Mouse (Mus musculus) left cerebral cortex, postnatal 25 days (tissue): Measurements from ENCODE around the gene Ubr4. TPM values are rescaled to one million over a fixed set of nuclear protein-coding genes. Genes with fewer than 3 reads are reported as not detected.
A peak's percentile ranks its signal among the peaks of the same experiment; 100 is the strongest.

ENCODE experiments used
- DNase-seq, 2 experiments: peaks; one replicate each; pipeline ENCODE4 v3.0.0; 2022; ENCODE audit warnings: low spot score in 2 of 2, mixed read lengths in 1 of 2
- intact Hi-C: fragments of 180-260 bp; cut with DNase I; formaldehyde crosslinking; loops from one replicate; pipeline ENCODE4 v1.15.1; 2025
- total RNA-seq, 2 experiments: library from RNA; stranded (reverse); gene quantifications; 2 replicates each; pipeline ENCODE4 v1.2.3; 2021

Gene Ubr4
- total RNA-seq, 2 experiments from 2014 or later: 172 to 174 TPM

DNA sequence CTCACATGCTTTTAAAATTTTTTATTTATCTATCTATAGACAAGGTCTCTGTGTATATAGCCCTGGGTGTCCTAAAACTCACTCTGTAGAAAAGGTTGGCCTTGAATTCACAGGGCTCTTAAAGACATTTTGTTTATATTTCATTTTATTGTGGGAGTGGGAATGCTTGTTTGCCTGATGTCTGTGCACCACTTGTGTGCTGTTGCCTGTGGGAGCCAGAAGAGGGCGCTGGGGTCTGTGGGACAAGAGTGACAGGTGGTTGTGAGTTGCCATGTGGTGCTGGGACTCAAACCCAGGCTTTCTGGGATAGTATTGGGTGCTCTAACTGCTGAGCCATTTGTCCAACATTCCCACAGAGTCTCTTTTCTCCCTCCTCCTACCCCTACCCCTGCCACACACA, 65.5 kb downstream of the Ubr4 start:
- DNase-seq: no peak
- intact Hi-C loops: no loop called here

DNA sequence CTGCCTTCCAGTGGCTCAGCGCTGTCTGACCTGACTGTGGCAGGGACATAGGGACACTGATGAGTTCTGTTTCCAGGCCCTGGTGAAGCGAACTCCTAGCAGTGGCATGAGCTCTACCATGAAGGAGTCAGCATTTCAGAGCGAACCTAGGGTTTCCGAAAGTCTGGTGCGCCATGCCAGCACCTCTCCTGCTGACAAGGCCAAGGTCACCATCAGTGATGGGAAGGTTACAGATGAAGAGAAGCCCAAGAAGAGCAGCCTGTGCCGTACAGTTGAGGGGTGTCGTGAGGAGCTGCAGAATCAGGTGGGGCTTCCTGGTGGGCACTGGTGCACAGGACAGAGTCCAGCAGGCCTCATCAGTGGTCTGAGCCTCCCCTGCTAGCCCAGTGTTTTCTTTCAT, 69.2 kb downstream of the Ubr4 start:
- no peak for DNase-seq
- intact Hi-C loops: loop anchor here (5.0 kb wide), 1 partner anchor 36 kb away; no protein-coding TSS in a partner anchor

DNA sequence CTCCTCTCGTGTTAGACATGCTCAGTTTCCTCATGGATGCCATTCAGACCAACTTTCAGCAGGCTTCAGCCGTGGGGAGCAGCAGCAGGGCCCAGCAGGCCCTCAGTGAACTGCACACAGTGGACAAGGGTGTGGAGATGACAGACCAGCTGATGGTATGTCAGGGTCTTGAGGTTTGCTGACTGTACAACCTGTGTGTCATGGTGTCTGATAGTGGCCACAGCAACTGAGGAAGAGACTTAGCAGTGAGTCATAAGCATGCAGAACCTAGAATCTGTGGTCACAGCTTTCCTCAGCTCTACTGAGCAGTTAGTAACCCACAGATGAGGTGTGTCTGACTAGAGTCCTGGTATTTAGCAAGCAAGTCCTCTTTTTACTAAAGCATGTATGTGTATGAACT, 70.0 kb downstream of the Ubr4 start:
- intact Hi-C loops: loop anchor here (5.0 kb wide), 1 partner anchor 35 kb away; no protein-coding TSS in a partner anchor
- DNase-seq: no peak

DNA sequence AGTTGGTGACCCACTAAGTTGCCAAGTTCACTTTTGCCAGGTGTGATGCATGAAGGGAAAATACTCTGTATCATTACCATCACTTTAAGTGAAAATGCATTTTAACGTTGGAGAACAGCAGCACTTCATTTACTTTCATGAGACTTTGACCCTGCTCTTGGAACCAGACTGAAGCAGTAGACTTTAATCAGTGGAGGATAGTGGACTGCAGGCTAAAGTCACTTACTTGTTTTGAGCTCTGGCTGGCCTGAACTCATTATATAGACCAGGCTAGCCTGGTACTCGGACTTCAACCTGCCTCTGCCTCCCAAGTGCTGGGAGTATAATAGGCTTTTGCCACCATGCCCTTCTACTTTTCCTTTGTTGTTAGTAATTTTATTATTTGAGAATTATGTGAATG, 70.9 kb downstream of the Ubr4 start:
- no peak for DNase-seq
- intact Hi-C loops: loop anchor here (5.0 kb wide), 1 partner anchor 34 kb away; no protein-coding TSS in a partner anchor

DNA sequence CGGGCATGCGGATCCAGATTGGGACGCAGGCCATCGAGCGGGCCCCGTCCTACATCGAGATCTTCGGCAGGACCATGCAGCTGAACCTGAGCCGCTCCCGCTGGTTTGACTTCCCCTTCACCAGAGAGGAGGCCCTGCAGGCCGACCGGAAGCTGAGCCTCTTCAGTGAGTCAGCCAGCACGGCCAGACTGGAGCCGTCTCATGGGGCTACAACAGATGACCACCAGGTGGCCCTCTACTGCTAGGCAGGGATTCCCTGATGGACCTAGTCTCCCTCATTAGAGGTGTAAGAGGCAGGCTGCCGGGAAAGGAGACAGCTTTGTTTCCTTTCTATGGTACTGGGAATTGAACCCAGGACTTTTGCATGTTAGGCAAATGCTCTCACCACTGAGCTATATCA, 77.8 kb downstream of the Ubr4 start:
- intact Hi-C loops: no loop called here
- DNase-seq: peak; percentile 66 to 78

DNA sequence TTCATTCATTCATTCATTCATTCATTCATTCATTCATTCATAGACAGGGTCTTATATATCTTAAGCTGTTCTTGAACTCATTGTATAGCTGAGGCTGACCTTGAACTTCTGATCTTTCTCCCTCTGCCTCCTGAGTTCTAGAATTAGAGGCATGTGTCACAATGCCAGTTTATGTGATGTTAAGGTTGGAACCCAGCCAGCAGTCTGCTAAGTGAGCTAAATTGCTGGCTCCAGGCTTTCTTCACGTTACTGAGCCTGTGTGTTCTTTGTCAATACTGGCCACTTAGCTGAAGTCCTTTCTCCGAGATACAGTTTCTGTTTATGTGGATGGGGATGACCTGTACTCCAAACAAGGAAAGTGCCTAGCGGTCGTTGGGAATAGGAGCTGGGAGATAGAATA, 78.5 kb downstream of the Ubr4 start:
- DNase-seq: no peak
- intact Hi-C loops: no loop called here

DNA sequence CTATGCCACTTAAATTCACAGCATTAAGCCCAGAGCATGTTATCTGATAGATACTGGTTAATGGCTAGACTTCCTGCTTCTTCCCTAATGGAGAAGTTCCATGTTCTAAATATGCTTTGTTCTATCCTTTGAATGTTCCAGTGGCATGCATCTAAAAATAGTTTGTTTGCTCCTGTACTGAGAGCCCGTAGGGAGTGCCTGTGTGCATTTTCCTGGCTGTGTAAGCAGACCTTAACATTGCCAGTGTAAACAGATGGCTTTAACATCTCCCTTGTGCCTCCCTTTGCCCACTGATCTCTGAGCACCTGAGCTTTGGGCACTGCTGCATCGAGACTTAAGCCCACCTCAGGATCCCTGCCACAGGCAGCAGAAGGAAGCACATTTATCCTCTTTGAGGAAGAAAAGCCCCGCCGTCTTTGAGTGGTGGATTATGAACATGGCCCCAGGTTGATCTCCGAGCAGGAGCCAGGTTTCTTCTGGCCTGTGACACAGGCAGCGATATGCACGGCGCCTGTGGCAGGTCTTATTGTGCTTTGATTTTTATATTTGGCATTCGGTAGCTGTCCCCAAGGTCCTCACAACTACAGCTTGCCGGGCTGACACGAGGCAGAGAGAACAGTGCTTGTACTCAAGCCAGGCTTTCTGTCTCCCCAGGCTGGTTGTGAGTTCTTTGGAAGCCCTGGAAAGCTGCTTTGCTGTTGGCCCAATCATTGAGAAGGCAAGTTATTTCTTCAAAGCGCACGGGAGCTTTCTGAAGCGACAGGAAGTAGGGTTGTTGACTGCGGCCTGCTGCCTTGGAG, 80.8 kb downstream of the Ubr4 start:
- intact Hi-C loops: no loop called here
- peak; percentile 33 to 39 for DNase-seq

DNA sequence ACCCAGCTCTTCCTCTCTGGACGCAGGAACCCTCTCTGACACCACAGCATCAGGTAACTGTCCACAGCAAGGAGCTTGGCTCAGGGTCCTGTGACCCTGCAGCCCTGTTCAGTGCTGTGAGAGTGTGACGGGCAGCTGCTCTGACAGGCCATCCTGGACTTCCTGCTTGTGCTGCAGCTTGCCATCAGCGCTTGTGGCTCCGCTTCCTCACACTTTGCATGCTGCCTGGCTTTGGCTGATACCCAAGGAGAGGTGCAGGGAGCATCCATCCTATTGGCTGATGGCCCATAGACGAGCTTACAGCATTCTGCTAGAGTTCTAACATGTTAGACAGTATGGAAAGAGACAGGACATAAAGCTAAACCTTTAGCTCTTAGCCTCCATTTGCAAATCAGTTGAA, 88.8 kb downstream of the Ubr4 start:
- no peak for DNase-seq
- intact Hi-C loops: no loop called here

DNA sequence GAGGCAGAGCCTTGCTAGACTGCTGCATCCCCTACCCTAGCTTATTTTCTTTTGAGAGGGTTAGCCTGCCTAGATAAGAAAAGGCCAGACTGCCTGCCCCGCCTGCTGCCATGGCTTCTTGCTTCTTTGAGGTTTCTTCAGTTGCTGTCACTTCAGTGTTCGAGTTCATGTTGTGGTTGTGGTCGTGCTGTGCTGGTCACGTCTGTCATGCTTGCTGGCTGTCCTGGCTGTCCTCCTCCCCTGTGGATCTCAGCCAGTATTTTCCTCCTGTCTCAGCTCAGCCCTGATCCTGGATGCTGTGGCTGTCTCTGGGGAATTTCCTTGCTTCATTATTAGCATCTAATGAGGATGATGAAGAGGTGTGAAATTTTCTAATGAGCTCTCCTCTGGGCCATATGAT, 89.4 kb downstream of the Ubr4 start:
- intact Hi-C loops: no loop called here

DNA sequence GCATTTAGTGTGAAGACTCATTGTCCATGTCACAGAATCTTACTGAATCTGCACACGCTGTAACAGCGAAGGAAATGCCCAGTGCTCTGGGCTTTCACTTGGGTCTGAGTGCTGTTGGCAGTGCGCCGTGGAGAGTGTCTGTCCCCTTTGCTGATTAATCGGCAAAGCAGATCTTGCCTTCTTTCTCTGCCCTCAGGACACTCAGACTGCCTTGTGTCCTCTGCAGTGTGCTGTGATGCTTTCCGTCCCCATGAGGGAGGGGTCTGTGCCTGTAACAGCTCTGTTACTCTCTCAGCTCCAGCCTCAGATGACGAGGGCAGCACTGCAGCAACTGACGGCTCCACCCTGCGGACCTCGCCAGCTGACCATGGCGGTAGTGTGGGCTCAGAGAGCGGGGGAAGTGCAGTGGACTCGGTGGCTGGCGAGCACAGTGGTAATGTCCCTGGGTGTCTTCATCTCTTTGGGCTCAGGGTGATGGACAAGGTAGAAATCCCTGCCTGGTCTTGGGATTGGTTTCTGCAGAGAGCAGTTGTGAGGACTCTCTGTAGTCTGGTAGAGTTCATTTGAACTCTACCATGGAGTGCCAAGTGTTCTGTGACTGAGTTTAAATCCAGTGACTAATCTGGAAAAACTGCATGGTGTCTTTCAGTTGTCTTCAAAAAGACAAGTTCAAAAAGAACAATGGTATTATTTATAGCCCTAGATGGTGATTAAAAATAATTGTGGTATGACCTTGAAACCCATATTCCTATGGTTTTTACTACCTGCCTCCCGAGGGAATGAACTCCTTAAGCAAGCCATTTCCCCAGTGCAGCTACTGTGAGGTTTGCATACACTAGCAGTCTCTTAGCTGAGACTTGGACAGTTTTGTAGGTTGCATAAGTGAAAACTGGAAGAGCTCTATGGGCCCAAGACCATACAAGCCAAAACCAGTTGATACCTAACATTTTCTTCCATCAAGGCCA, 90.3 kb downstream of the Ubr4 start:
- no peak for DNase-seq
- intact Hi-C loops: no loop called here

More for the DNA sequence above, 89.4 kb downstream of the Ubr4 start:
- no peak for DNase-seq

DNA sequence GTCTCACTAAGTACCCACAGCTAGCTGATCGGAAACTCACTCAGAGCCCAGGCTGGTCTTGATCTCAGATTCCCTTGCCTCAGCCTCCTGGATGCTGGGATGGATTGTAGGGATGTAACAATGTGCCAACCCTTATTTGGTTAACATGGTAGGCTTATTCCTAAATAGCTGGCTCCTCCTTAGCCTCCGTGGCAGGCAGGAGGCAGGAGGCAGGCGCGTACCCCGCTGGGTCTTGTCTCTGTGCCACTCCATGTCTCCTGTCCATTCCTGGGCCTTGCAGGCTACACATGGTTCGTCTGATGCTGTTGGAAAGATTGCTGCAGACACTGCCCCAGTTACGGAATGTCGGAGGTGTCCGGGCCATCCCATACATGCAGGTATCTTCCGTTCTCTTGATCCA, 91.9 kb downstream of the Ubr4 start:
- no peak for DNase-seq
- intact Hi-C loops: no loop called here

DNA sequence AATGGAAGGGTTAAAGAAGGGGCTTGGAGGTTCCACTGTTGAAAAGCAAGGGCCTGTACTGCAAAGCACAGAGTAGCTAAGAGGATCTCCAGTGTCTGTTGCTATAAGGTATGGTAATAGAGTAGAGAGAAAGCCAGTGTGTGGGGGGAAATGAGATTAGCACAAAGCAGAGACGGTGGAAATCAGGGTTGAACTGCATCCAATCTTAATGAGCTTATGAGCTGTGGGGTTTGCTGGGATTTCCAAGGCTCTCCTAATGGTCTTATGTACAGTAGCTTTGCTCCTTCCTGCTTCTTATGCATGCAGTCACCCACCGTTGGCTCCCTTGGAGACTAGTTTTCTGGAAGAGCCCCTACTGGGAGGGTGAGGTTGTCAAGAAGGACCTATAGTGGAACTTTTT, 93.8 kb downstream of the Ubr4 start:
- peak in 1 of 2 experiments; percentile 13 for DNase-seq
- intact Hi-C loops: no loop called here

DNA sequence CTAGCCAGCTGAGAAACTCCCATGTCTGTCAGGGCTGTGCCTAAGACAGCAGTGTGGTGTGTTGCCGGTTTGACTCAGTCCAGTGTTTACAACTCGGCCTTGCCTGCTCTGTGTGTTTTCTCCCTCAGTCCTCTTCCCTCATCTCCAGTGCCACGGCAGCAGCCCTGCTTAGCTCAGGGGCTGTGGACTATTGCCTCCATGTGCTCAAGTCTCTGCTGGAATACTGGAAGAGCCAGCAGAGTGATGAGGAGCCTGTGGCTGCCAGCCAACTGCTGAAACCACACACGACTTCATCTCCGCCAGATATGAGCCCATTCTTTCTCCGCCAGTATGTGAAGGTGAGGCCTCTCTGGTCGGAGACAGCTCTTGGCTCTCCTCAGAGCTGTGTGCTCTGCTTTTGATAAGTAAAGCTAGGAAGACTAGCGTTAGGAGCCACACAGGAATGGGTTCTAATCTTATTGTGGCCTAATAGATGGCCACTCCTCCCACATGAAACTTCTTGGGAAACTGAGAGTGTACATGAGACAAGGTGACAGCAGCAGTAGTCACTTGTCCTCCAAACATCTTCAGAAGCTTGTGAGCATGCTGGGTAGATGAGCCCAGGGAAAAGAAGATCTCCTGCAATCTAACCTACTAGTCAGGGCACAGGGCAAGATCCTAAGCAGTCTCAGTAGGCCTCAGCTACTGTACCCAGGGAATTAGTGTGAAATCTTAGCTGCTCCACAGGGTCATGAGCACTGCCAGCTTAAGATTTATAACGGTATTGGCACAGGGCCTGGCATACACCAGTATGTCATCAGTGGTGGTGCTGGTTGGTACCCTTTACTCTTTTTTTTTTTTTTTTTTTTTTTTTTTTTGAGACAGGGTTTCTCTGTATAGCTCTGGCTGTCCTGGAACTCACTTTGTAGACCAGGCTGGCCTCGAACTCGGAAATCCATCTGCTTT, 94.6 kb downstream of the Ubr4 start:
- intact Hi-C loops: no loop called here
- no peak for DNase-seq

DNA sequence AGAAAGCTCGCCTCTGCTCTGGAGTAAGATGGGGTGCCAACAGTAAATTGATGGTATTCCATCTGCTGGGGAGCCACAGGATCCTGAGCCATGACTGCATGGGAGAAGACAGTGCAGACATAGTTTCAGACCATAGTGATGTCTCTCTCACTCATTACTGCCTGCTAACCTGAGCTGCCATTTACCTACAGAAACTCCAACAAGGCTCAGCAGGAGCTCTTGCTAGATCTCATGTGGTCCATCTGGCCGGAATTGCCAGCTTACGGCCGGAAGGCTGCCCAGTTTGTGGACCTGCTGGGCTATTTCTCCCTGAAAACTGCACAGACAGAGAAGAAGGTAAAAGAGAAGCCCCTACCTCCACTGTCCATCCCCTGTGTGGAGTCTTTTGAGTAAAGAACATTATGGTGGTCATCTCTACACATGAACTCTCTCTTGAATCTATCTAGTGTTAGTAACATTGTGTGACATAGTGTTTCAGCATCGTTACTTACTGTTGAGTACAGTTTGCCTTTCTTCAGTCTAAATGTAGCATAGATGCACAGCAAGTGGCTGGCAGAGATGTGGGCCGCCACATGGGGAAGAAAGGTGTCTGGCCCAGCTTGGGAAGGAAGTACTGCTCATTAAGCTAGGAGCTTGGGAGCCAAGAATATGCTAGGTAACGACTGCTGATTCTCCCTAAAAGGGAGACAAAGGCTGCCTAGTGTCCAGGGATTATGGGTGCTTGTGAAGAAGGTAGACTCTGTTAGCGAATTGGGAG, 100.7 kb downstream of the Ubr4 start:
- no peak for DNase-seq
- intact Hi-C loops: no loop called here

DNA sequence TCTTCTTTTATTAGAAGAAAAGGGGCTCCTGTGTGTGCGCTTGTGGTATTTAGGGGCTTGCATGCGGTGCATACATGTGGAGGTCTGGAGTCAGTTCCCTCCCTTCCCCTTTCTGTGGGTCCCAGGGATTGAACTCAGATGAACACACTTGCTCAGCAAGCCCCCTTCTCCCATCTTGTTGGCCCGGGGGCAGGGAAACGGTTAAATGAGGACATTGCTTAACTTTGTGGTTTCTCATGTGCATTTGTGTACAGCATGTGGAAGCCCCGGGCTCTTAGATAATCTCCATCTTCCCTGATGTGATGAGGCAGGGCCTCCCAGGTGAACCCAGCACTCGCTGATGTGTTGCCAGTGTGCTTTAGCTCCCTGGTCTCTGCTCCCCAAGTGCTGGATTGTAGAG, 101.9 kb downstream of the Ubr4 start:
- intact Hi-C loops: no loop called here

DNA sequence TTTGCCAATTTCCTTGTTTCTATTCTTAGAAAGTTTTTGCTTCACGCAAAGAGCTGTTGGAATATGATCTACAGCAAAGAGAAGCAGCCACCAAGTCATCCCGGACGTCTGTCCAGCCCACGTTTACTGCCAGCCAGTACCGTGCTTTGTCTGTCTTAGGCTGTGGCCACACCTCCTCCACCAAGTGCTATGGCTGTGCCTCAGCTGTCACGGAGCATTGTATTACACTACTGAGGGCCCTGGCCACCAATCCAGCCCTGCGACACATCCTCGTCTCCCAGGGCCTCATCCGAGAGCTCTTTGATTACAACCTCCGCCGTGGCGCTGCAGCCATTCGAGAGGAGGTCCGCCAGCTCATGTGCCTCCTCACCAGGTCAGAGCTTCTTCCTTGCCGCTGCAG, 107.6 kb downstream of the Ubr4 start:
- intact Hi-C loops: loop anchor here (5.0 kb wide), 1 partner anchor 38 kb away; no protein-coding TSS in a partner anchor
- DNase-seq: no peak

More for the DNA sequence above, 101.9 kb downstream of the Ubr4 start:
- no peak for DNase-seq

DNA sequence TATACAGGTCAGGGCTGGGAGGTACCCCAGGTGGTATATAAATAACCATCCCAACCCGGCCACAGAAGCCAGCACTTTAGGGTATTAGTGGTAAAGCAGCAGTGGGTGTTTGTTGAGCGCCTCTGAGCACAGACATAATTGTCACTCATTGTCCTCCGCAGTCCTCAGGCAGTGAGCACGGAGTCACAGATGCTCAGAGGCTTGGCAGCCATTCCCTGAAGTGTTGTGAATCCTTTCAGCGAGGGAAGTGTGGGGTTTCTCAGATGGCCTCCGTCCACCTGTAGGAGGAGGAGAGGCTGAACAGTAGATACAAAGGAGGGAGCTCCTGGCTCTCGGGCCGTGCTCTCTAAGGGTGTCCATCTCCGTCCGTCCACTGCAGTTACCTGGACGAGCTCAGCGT, 111.8 kb downstream of the Ubr4 start:
- intact Hi-C loops: no loop called here
- peak in 1 of 2 experiments; percentile 50 for DNase-seq

DNA sequence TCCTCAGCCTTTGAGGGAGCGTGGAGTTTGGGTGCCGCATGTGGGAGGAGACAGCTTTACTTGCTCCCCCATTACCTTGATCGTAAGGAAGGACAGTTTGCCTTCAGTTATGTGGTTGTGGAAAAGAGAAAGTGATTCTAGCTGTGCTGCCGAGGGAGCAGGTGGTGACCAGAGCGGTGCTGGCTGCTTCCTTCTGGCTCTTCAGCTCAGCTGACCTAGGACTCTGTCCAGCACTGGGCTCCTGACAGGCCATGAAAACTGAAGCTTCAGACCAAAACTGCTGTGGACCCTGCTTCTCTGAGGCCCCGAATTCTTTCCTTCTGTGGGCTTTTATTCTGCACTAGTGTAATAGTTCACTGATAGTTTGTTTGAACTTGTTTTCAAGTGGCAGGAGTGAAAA, 114.1 kb downstream of the Ubr4 start:
- DNase-seq: no peak
- intact Hi-C loops: no loop called here

DNA sequence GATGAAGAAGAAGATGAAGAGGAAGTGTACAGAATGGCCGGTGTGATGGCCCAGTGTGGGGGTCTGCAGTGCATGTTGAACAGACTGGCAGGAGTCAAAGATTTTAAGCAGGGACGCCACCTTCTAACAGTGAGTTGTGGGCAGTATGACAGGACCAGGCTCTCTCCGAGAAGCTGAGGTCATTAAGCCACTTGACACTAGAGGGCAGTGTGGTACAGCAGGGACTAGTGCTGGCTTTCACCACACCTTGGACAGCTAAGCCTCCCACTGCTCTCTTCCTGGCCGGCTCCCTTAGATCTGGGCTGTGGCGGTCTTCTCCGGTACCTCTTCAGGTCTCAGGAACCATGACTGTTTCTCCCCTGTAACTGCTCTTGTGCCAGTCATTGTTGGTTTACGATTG, 117.8 kb downstream of the Ubr4 start:
- intact Hi-C loops: loop anchor here (2.0 kb wide), 3 partner anchors 105 to 167 kb away; no protein-coding TSS in a partner anchor
- DNase-seq: peak; percentile 77 to 87
